Comparison of ENCODE assay signal across 8 mouse cellular contexts in genomic region chr5:104507829-104508194, GRCm38 (mm10). TPM values are rescaled to one million over a fixed set of nuclear protein-coding genes. Genes with fewer than 3 reads are reported as not detected.
A peak's percentile ranks its signal among the peaks of the same experiment; 100 is the strongest.
DNase-seq lines count a peak whose midpoint lies in the region; ATAC-seq and TF ChIP-seq lines count a peak whose summit lies in the region.

No protein-coding gene starts in this region.

- TF ChIP-seq CTCF in kidney, postnatal 0 days (IDR thresholded peaks at IDR 0.05; ENCODE audit: low read depth), result no peak
- no peak for TF ChIP-seq CTCF in midbrain, postnatal 0 days (IDR thresholded peaks at IDR 0.05)

- H3K36me3 ChIP-seq in kidney, postnatal 0 days (ENCODE audit: insufficient read depth, low read length), result peaks cover 11% of the 10 kb centered on the region
- peaks cover 65% of the 10 kb centered on the region for H3K36me3 ChIP-seq in embryonic facial prominence, embryonic 10.5 days (replicated peaks)
- H3K36me3 ChIP-seq in intestine, embryonic 14.5 days (ENCODE audit: control insufficient read depth, insufficient read depth, low read length), result peaks cover 28% of the 10 kb centered on the region
- H3K36me3 ChIP-seq in midbrain, postnatal 0 days (ENCODE audit: insufficient read depth, low read length), result peaks cover 12% of the 10 kb centered on the region

- WGBS in kidney, postnatal 0 days, result 1% methylated on average over 2 of the region's 2 CpGs
- 0% methylated on average over 2 of the region's 2 CpGs for WGBS in embryonic facial prominence, embryonic 10.5 days
- WGBS in intestine, embryonic 14.5 days, result 0% methylated on average over 2 of the region's 2 CpGs
- 1% methylated on average over 2 of the region's 2 CpGs for WGBS in midbrain, postnatal 0 days

- H3K9ac ChIP-seq in kidney, postnatal 0 days (ENCODE audit: low read depth, low read length), result no peak overlapping the region
- H3K9ac ChIP-seq in intestine, embryonic 14.5 days (ENCODE audit: low read length), result 0 out of 2 replicates have a peak overlapping the region, but pooled peaks have one; percentile 32
- H3K9ac ChIP-seq in midbrain, postnatal 0 days (replicated peaks; ENCODE audit: low read length, poor library complexity, severe bottlenecking), result no peak overlapping the region

- H3K4me1 ChIP-seq in kidney, postnatal 0 days (replicated peaks; ENCODE audit: insufficient read depth, low read length), result peaks cover 6% of the 10 kb centered on the region; the same call in 1 of the 2 replicates
- H3K4me1 ChIP-seq in embryonic facial prominence, embryonic 10.5 days, result peaks cover 14% of the 10 kb centered on the region
- H3K4me1 ChIP-seq in intestine, embryonic 14.5 days (replicated peaks; ENCODE audit: control insufficient read depth, insufficient read depth, low read length), result peaks cover 10% of the 10 kb centered on the region
- H3K4me1 ChIP-seq in midbrain, postnatal 0 days (ENCODE audit: insufficient read depth, low read length), result no peaks in the 10 kb centered on the region

- H3K27ac ChIP-seq in kidney, postnatal 0 days, result no peak overlapping the region
- H3K27ac ChIP-seq in embryonic facial prominence, embryonic 10.5 days (replicated peaks), result peak overlapping the region; percentile 97
- no peak overlapping the region for H3K27ac ChIP-seq in intestine, embryonic 14.5 days (ENCODE audit: low read depth)
- no peak overlapping the region for H3K27ac ChIP-seq in midbrain, postnatal 0 days (ENCODE audit: low read depth, low read length)

- peak overlapping the region; percentile 70 for H3K4me2 ChIP-seq in kidney, postnatal 0 days (ENCODE audit: low read length)
- H3K4me2 ChIP-seq in intestine, embryonic 14.5 days (ENCODE audit: low read length), result peak overlapping the region; percentile 51
- peak overlapping the region; percentile 68 for H3K4me2 ChIP-seq in midbrain, postnatal 0 days (ENCODE audit: low read depth, low read length, poor library complexity, severe bottlenecking)

- DNase-seq in kidney, postnatal 0 days (ENCODE audit: low spot score), result no peak
- DNase-seq in kidney, postnatal 10 days, result no peak
- no peak for DNase-seq in embryonic facial prominence, embryonic 10.5 days (ENCODE audit: low spot score)
- no peak for DNase-seq in intestine, embryonic 14.5 days (ENCODE audit: low spot score)
- no peak for DNase-seq in midbrain, postnatal 0 days (ENCODE audit: low spot score)
- no peak for DNase-seq in right cerebral cortex, postnatal 4 days
- no peak for DNase-seq in layer of hippocampus, adult 9-11 months
- no peak for DNase-seq in ovary, postnatal 14 days (ENCODE audit: low spot score)

- H3K27me3 ChIP-seq in kidney, postnatal 0 days (ENCODE audit: insufficient read depth, low read length), result no peaks in the 10 kb centered on the region
- no peaks in the 10 kb centered on the region for H3K27me3 ChIP-seq in embryonic facial prominence, embryonic 10.5 days (replicated peaks; ENCODE audit: low read depth, poor library complexity, severe bottlenecking)
- no peaks in the 10 kb centered on the region for H3K27me3 ChIP-seq in intestine, embryonic 14.5 days (replicated peaks; ENCODE audit: control insufficient read depth, insufficient read depth, low read length)
- H3K27me3 ChIP-seq in midbrain, postnatal 0 days (ENCODE audit: insufficient read depth, low read length), result no peaks in the 10 kb centered on the region

- peak; percentile 15; the same call in 1 of the 2 replicates for ATAC-seq in kidney, postnatal 0 days (replicated peaks; ENCODE audit: low FRiP score, low read depth)
- ATAC-seq in intestine, embryonic 14.5 days (replicated peaks; ENCODE audit: low FRiP score, low TSS enrichment, low read depth), result 0 out of 2 replicates have a peak, but pooled peaks have one; percentile 15
- peak; percentile 22 for ATAC-seq in midbrain, postnatal 0 days (ENCODE audit: low FRiP score)

- no peaks in the 10 kb centered on the region for H3K9me3 ChIP-seq in kidney, postnatal 0 days (replicated peaks; ENCODE audit: low read length)
- peaks cover 8% of the 10 kb centered on the region; the same call in 1 of the 2 replicates for H3K9me3 ChIP-seq in embryonic facial prominence, embryonic 10.5 days
- H3K9me3 ChIP-seq in intestine, embryonic 14.5 days (ENCODE audit: control insufficient read depth, low read length), result no peaks in the 10 kb centered on the region
- no peaks in the 10 kb centered on the region for H3K9me3 ChIP-seq in midbrain, postnatal 0 days (ENCODE audit: low read length)

- peak overlapping the region; percentile 94 for H3K4me3 ChIP-seq in kidney, postnatal 0 days (replicated peaks; ENCODE audit: low read depth, low read length)
- H3K4me3 ChIP-seq in embryonic facial prominence, embryonic 10.5 days, result peak overlapping the region; percentile 86
- H3K4me3 ChIP-seq in intestine, embryonic 14.5 days (ENCODE audit: low read depth, low read length), result peak overlapping the region; percentile 84
- peak overlapping the region; percentile 91 for H3K4me3 ChIP-seq in midbrain, postnatal 0 days (ENCODE audit: low read depth, low read length)

RNA-seq across cellular contexts. Expression of gene BC005561, which starts 0.3 kb away (rescaled TPM):
- polyA plus RNA-seq in kidney, postnatal 0 days (2015; fragmentation: Nextera tagmentation; extraction: Ambion mirVana), result 9.8 TPM in 2 replicates
- polyA plus RNA-seq in embryonic facial prominence, embryonic 10.5 days (2016; fragmentation: Nextera tagmentation; extraction: Ambion mirVana), result 12.9 and 13.3 TPM in 2 replicates
- 12.8 and 13.9 TPM in 2 replicates for polyA plus RNA-seq in intestine, embryonic 14.5 days (2014; fragmentation: Nextera tagmentation; extraction: Ambion mirVana)
- 7.2 and 7.3 TPM in 2 replicates for total RNA-seq in midbrain, postnatal 0 days (2014; rRNA removed)
- 6.5 and 9.5 TPM in 2 replicates for polyA plus RNA-seq in midbrain, postnatal 0 days (2015; fragmentation: Nextera tagmentation; extraction: Ambion mirVana)

RNA-seq across cellular contexts. Expression of gene Pkd2, which starts 48.6 kb away (rescaled TPM):
- polyA plus RNA-seq in kidney, postnatal 0 days (2015; fragmentation: Nextera tagmentation; extraction: Ambion mirVana), result 16.9 and 17.4 TPM in 2 replicates
- polyA plus RNA-seq in embryonic facial prominence, embryonic 10.5 days (2016; fragmentation: Nextera tagmentation; extraction: Ambion mirVana), result 10.3 and 10.5 TPM in 2 replicates
- 19.6 and 21.7 TPM in 2 replicates for polyA plus RNA-seq in intestine, embryonic 14.5 days (2014; fragmentation: Nextera tagmentation; extraction: Ambion mirVana)
- total RNA-seq in midbrain, postnatal 0 days (2014; rRNA removed), result 25.8 and 29.1 TPM in 2 replicates
- polyA plus RNA-seq in midbrain, postnatal 0 days (2015; fragmentation: Nextera tagmentation; extraction: Ambion mirVana), result 4.8 and 5.2 TPM in 2 replicates
